Mouse (Mus musculus) brown adipose tissue, adult 24 weeks (tissue): ENCODE results near the gene Myl10. TPM values are rescaled to one million over a fixed set of nuclear protein-coding genes. Genes with fewer than 3 reads are reported as not detected.

Experiments used
- H3K27ac ChIP-seq: fragments of 200-500 bp; replicated peaks from 2 replicates; pipeline ENCODE4 v1.5.1; 2012; ENCODE audit warnings: low read depth, mild to moderate bottlenecking, low read length
- H3K4me1 ChIP-seq: fragments of 200-500 bp; 2 replicates; pipeline ENCODE4 v1.6.1; 2012; ENCODE audit warnings: low read length, mixed read lengths; ENCODE audit not compliant: control insufficient read depth, insufficient read depth, insufficient read length
- H3K4me3 ChIP-seq: fragments of 200-500 bp; 2 replicates; pipeline ENCODE4 v1.5.1; 2012; ENCODE audit warnings: low read depth, mild to moderate bottlenecking, low read length, moderate library complexity; ENCODE audit not compliant: insufficient read depth
- polyA plus RNA-seq: library from polyadenylated mRNA; stranded (reverse); fragments of >200 nt; gene quantifications from 2 replicates; pipeline ENCODE4 v1.2.4, GENCODE M21; 2012; ENCODE audit not compliant: missing spikeins, insufficient read depth, insufficient read length

The Myl10 gene
- polyA plus RNA-seq, 1 experiment: not detected

DNA sequence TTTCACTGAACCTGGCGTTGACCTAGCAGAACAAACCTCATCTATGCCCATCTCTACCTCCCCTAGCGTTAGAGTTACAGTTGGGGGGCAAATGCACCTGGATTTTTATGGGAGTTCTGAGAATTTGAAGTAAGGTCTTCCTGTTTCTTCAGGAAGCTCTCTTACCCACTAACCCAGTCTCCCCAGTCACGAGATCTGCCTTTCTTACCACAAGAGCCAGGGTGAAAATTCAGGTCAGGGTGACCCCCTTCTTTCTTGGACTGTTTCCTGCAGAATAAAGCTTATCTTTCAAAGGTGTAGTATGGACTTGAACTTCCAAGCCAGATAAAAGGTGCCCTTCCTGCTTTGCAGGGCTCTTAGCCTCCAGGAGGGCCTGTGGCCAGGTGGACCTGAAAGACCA, 1.8 kb upstream of the Myl10 start:
- Histone ChIP-seq H3K4me3 (no peak overlapping the region), H3K27ac (no peak overlapping the region), H3K4me1 (no peaks in the 10 kb centered on the region)

DNA sequence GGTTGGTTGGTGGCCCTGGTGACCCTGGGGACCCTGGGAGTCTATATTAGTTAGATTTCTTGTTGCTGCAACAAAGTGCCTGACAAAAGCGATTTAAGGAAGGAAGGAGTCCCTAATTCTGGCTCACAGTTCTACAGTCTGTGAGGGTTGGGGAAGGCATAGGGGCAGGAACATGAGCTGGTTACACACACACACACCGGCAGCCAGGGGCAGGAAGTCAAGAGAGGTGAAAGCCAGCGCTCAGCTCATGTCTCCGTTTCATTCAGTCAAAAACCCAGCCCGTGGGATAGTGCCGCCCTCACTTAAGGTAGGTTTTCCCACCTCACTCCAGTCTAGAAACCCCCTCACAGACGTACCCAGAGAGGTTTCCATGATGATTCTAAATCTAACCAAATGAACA, 472 bp downstream of the Myl10 start:
- no peak overlapping the region for H3K27ac ChIP-seq
- H3K4me1 ChIP-seq: no peaks in the 10 kb centered on the region
- no peak overlapping the region for H3K4me3 ChIP-seq

DNA sequence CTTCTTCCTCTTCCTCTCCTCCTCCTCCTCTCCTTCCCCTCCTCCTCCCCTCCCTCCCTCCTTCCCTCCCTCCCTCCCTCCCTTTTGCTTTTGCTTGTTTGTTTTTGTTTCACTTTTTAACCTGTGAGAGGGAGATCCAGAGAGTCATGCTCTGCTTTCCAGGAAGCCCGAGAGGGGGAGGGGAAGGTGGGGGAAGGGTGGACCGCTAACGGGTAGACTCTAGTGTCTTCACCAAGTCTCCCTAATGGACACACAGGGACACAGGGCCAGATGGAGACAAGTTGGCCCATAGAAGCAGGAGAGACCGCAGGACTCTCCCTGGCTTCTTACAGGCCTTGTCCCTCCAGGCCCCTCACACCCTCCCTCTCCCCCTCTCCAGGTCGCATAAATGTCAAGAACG, 2.0 kb downstream of the Myl10 start:
- Histone ChIP-seq H3K27ac (no peak overlapping the region), H3K4me1 (no peaks in the 10 kb centered on the region), H3K4me3 (no peak overlapping the region)

DNA sequence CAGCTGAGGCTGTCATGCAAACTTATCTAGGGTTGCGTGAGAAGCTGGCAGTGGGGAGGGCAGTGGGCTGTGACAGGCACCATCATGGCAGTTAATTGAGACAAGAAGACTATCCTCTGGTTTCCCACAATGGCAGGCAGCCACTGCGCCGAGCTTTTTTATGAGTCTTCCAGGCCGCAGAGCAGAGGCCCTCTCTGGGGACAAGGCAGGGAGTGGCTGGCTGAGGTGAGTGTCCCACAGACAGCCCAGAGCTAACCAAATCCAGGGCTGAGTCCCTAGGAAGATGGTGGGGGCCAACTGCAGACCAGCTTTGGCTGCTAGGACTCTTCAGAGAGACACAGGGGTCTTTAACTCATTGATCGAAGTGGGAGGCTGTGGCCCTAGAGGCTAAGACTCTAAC, 3.6 kb downstream of the Myl10 start:
- no peak overlapping the region for H3K27ac ChIP-seq
- H3K4me1 ChIP-seq: no peaks in the 10 kb centered on the region
- no peak overlapping the region for H3K4me3 ChIP-seq

DNA sequence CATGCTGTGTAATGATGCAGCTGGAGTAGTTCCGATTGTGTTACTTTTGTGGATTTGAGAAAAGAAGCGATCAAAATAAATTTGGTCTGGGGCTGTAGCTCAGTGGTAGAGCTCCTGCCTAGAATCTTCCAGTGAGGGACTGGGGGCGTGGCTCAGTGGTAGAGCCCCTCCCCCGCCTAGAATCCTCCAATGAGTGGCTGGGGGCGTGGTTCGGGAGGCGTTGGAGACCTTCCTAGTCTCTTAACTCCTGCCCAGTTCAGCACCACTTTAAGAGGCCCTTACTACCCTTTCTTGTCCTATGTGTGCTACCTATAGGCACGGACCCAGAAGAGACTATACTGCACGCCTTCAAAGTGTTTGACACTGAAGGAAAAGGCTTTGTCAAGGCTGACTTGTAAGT, 4.7 kb downstream of the Myl10 start:
- no peaks in the 10 kb centered on the region for H3K4me1 ChIP-seq
- no peak overlapping the region for H3K4me3 ChIP-seq
- no peak overlapping the region for H3K27ac ChIP-seq

DNA sequence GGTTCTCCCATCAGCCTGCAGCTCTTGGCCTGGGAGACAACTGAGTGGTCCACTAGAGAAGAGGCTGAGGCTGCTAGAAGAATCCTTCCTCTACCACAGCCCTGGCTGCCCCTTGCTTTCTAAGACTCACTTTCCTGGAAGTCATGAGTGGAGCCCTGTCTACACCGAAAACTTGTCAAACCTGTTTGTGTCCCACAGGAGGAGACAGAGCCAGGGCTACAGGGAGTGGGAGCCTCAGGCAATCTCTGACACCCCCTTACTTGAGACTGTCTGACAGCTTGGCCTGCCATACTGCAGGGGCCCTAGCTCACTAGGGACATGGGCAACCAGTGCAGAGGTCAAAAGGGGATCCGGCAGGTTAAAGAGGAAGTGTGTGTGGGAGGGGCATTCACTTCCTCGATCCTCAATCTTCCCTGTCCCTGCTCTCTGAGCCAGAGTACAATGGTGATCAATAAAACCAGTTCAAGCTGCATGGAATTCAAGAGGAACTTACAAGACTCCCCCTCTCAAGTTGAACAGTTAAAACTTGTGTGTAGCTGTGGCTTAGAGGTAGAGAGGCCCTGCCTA, 9.3 kb downstream of the Myl10 start:
- Histone ChIP-seq H3K27ac (no peak overlapping the region), H3K4me1 (no peaks in the 10 kb centered on the region)

DNA sequence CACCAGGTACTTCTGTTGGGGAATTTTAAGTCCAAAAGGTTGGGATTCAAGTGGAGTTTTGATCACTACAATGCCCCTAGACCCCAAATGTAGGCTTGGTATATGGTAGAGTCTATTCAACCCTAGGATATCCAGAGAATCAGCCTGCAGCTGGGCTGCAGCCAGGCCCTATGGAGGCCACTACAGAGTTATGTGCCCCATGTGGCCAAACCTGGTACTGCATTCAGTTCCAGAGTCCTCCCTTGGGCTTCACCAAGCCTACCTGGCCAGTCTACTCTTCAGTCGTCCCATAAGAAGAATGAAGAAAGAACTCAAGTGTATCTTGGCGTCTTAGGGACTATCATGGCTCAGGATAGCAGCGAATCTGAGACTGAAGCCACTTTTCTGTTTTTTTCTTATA, 10.8 kb downstream of the Myl10 start:
- H3K4me3 ChIP-seq: no peak overlapping the region
- H3K4me1 ChIP-seq: no peaks in the 10 kb centered on the region
- H3K27ac ChIP-seq: no peak overlapping the region

More for the DNA sequence above, 9.3 kb downstream of the Myl10 start:
- no peak overlapping the region for H3K4me3 ChIP-seq

DNA sequence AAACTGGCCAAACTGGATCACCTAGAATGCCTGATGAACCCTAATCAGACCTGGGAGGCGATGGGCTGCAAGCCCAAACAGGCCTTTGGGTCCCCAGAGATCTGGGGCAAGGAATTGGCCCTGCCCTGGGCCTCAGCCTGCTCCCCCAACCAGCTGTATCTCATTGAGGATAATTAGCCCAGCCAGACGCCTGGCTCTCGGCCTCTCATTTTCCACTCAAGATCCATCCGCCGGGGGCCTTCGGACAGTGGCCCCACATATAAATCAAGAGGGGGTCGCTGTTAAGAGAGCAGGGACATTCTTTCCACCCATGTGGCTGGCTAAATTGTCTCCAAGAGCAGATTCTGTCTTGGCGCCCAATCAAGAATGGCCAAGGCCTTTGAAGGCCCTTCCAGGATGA, 11.2 kb downstream of the Myl10 start:
- Histone ChIP-seq H3K4me1 (no peaks in the 10 kb centered on the region), H3K27ac (no peak overlapping the region), H3K4me3 (no peak overlapping the region)

DNA sequence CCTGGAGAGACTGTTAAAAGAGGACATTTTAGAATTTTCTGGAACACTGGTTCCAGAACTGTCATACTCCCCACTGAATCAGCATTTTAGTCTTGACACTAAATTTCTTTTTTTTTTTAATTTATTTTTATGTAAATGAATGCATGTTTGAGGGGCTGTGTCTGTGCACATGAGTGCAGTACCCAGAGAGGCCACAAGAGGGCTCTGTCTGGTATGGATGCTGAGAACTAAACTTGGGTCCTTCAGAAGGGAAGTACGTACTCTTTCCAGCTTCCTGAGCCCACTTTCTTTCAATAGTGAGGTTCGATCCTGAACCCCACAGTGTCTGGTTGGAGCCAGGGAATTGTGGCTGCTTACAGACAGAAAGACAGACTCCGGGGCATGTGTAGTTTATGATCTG, 12.6 kb downstream of the Myl10 start:
- Histone ChIP-seq H3K27ac (no peak overlapping the region), H3K4me3 (no peak overlapping the region), H3K4me1 (no peaks in the 10 kb centered on the region)

DNA sequence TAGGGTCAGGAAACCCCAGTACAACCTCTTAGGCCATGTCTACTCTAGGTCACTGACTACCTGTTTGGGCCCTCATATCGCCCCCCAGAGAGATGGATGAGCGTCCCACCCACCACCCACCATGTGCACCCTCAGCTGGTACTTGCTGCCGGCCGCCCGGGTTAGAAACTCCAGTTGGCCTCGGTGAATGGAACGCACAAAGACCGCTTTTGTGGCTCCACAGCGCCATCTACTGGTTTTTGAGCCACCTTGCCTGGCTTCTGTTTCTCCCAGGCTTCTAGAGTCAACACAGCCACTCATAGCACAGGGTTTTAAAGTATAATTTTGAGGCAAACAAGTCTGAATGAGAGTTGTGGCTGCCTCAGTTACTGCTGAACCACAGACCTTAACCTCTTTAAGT, 13.9 kb downstream of the Myl10 start:
- H3K4me1 ChIP-seq: no peaks in the 10 kb centered on the region
- no peak overlapping the region for H3K4me3 ChIP-seq
- H3K27ac ChIP-seq: no peak overlapping the region

DNA sequence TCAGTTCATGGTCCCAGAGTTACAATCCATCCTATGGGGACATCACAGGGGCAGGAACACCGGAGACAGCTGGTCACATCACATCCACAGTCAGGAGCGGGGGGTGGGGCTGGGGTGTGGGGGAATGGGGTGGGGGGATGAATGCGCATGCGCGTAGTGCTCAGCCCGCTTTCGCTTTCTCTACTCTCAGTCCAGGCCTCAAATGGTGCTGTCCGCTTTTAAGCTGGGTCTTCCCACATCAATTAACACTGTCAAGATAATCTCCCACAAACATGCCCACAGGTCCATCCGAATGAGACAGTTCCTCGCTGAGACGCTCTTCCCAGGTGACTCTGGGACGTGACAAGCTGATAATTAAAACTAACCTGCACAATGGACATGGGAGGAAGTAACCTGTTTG, 15.2 kb downstream of the Myl10 start:
- Histone ChIP-seq H3K4me3 (no peak overlapping the region), H3K4me1 (no peaks in the 10 kb centered on the region), H3K27ac (no peak overlapping the region)

DNA sequence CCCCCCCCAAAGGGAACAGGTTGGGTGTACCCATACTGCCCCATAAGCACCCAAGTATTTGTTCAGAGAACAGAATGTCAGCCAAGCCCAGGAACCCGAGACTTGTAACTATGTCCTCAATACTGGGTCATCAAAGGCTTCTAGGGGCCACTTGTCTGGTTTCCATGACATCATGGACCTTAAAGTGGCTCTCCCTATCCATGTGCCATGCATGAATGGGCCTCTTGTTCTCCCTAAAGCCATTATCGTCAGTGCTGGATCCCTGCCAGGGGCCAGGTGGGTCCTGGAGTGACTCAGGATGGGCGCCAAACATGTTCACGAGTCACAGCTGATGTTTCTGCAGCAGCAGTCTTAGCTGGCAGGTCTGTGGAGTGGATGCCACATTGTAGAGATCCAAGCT, 17.8 kb downstream of the Myl10 start:
- Histone ChIP-seq H3K4me3 (no peak overlapping the region), H3K4me1 (no peaks in the 10 kb centered on the region), H3K27ac (no peak overlapping the region)

DNA sequence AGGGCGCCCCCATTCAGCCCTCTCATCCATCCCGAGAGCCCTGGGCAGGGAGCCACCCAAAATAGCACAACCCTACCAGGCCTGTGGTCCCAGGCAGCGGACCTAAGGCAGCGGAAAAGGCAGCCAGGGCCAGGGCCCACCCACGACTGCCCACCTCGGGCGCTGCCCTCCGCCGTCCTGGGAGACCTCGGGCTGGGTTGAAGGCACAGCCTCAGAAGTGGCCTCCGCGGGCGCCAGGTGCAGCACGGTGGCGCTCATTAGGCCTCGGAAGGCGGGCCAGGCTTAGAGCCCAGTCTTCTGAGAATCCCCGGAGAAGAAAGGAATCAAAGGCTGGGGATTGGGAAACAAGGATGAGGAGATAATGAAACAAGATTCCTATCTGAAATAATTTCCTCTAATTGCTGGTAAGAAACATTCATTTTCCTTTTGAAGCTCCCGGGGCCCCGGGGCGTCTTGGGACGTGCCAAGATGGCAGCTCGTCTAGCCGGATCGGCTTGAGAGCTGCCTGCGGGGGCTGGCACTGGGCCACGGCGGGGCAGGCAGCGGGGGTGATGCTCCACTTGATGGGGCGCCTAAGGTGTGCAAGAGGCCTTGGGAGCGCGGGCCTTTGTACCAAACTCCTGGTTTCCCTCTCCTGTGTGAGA, 21.4 kb downstream of the Myl10 start:
- no peak overlapping the region for H3K27ac ChIP-seq
- no peaks in the 10 kb centered on the region for H3K4me1 ChIP-seq
- no peak overlapping the region for H3K4me3 ChIP-seq

DNA sequence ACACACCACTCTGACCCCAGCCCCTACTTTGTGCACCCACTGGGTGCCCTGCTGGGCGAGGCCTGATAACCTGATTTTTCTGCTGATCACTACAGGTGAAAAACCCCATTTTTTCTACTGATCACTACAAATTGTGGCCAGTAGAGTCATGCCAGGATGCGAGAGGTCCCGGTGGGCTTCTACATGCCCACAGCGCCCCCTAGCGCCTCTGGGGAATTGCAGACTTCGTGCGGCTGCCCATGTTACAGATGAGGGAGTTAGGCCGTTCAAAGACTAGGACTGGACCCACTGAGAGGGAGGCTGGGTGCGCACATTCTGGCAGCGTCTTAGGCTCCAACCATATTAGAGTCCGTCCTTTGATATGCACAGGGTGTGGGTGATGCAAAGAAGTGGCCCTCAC, 21.9 kb downstream of the Myl10 start:
- H3K27ac ChIP-seq: no peak overlapping the region
- H3K4me1 ChIP-seq: no peaks in the 10 kb centered on the region
- no peak overlapping the region for H3K4me3 ChIP-seq

DNA sequence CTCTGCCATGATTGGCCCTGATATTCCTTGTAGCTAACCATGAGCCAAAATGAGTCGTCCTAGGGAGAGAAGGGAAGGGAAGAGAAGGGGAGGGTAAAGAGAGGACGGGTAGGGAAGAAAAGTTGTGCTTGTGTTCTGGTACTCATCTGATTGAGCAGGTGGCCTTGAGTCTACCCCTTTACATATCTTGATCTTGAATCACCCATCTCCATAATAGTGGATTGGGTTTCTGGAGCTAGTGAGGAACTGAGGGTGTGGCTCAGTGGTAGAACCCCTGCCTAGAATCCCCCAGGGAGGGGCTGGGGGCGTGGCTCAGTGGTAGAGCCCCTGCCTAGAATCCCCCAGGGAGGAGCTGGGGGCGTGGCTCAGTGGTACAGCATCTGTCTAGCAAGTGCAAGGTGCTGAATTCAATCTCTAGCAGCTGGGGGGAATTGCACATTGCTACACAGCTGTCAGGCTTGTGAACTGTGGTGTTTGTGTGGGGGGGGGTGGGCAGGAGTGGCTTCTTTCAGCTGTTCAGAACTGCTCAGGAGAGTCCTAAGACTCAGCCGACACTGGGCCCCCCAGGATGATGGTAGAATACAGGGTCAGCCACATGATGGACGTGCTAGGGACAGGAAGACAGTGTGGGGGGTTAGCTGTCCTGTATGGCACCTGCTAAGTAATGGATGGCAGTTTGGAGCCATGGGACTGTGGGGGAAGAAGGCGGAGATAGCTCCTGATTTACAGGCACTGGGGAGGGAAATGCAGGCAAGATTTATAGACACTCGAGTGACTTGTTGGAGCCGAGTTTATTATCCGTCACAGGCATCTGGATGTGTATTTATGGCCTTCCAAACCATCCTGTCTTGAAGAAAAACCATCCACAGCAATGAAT, 24.0 kb downstream of the Myl10 start:
- no peaks in the 10 kb centered on the region for H3K4me1 ChIP-seq
- no peak overlapping the region for H3K4me3 ChIP-seq
- no peak overlapping the region for H3K27ac ChIP-seq

DNA sequence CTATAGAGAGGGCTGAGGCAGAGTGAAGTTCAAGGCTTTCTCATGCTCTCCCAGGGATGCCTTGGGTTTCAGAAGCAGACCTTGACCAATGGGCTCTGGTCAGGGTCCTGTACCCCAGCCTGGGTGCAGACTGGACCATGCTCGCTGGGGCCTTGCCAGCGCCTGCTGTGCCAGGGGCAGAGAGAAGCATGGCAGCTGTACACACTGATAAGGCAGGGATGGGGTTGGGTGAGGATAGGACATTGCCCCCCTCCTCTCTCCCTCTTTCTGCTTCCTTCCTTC, 24.6 kb downstream of the Myl10 start:
- H3K4me1 ChIP-seq: no peaks in the 10 kb centered on the region
- no peak overlapping the region for H3K27ac ChIP-seq
- H3K4me3 ChIP-seq: no peak overlapping the region
